Mouse (Mus musculus) small intestine, adult 2 months (tissue): ENCODE data around the gene Ptprh. TPM values are rescaled to one million over a fixed set of nuclear protein-coding genes. Genes with fewer than 3 reads are reported as not detected.
"Not testable (repeated sequence)": the region's sequence is repeated elsewhere in the genome, so short reads cannot be mapped to it uniquely, and the experiment has no call there.

Experiments used
- H3K27ac ChIP-seq: fragments of 200-500 bp; 2 replicates; pipeline ENCODE4 v1.5.1; 2012; ENCODE audit warnings: low read depth, low read length, control low read depth, inconsistent platforms; ENCODE audit not compliant: insufficient read depth
- H3K27me3 ChIP-seq: fragments of 200-500 bp; 2 replicates; pipeline ENCODE4 v1.6.1; 2012; ENCODE audit warnings: mild to moderate bottlenecking, moderate library complexity, low read length, inconsistent platforms; ENCODE audit not compliant: control insufficient read depth, insufficient read depth
- H3K36me3 ChIP-seq: fragments of 200-500 bp; 2 replicates; pipeline ENCODE4 v1.6.1; 2012; ENCODE audit warnings: mild to moderate bottlenecking, low read length, control low read depth, inconsistent platforms; ENCODE audit not compliant: control insufficient read depth, insufficient read depth
- H3K4me1 ChIP-seq: fragments of 200-500 bp; 2 replicates; pipeline ENCODE4 v1.6.1; 2012; ENCODE audit warnings: low read length, inconsistent platforms, mixed read lengths; ENCODE audit not compliant: control insufficient read depth, insufficient read depth, insufficient read length
- H3K4me3 ChIP-seq: fragments of 200-500 bp; 2 replicates; pipeline ENCODE4 v1.5.1; 2012; ENCODE audit warnings: low read depth, mild to moderate bottlenecking, control low read depth, inconsistent platforms, low read length, moderate library complexity
- CTCF ChIP-seq: fragments of 200-500 bp; IDR thresholded peaks from 2 replicates; pipeline ENCODE4 v1.5.1; 2012; ENCODE audit warnings: low read depth, mild to moderate bottlenecking, control low read depth, inconsistent platforms, low read length, moderate library complexity, mixed read lengths; ENCODE audit not compliant: insufficient replicate concordance, insufficient read length; ENCODE audit errors: extremely low read depth
- POLR2A ChIP-seq: fragments of 200-500 bp; IDR thresholded peaks from 2 replicates; pipeline ENCODE4 v1.6.1; 2012; ENCODE audit warnings: low read depth, mild to moderate bottlenecking, control low read depth, inconsistent platforms, low read length, moderate library complexity
- WGBS: fragments of 180-500 bp; shearing (Covaris S2); methylation state at CpG from one replicate; pipeline ENCODE4 v1.1.7; 2018; 5-methylcytosine and 5-hydroxymethylcytosine counted together
- polyA plus RNA-seq: library from polyadenylated mRNA; depleted of rRNA; stranded (reverse); fragments of >200 nt; gene quantifications from 2 replicates; pipeline ENCODE4 v1.2.3, GENCODE M21; 2012

Gene Ptprh
- polyA plus RNA-seq, 1 experiment, result 151 TPM

DNA sequence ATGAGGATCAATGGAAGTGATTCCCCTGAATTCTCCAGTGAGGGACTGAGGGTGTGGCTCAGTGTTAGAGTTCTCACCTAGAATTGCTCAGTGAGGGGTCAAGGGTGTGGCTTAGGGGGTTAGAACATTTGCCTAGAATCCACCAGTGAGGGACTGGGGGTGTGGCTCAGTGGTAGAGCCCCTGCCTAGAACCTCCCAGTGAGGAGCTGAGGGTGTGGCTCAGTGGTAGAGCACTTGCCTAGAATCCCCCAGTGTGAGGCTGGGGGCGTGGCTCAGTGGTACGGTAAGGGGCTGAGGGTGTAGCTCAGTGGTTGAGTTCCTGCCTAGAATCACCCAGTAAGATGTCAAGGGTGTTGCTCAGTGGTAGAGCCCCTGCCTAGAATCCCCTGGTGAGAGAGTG is 64.8 kb downstream of the Ptprh start:
- H3K4me1 ChIP-seq, result no peaks in the 10 kb centered on the region
- 71% methylated on average over 2 of the region's 2 CpGs for WGBS

GRCm38 (mm10) chr7:4537181-4537580 is 66.7 kb downstream of the Ptprh start:
- peaks cover 8% of the 10 kb centered on the region; the same call in 1 of the 2 replicates for H3K36me3 ChIP-seq
- no peak for TF ChIP-seq POLR2A
- no peak for TF ChIP-seq CTCF
- no peak overlapping the region for H3K27ac ChIP-seq
- no peaks in the 10 kb centered on the region; the same call in 1 of the 2 replicates for H3K4me1 ChIP-seq
- no peak overlapping the region for H3K4me3 ChIP-seq
- H3K27me3 ChIP-seq, result peaks cover 2% of the 10 kb centered on the region; the same call in 1 of the 2 replicates
- WGBS, result 53% methylated on average over 4 of the region's 4 CpGs

More for the DNA sequence above, 64.8 kb downstream of the Ptprh start:
- H3K27ac ChIP-seq, result no peak overlapping the region
- peaks cover 8% of the 10 kb centered on the region; the same call in 1 of the 2 replicates for H3K36me3 ChIP-seq
- peaks cover 2% of the 10 kb centered on the region; the same call in 1 of the 2 replicates for H3K27me3 ChIP-seq
- no peak overlapping the region for H3K4me3 ChIP-seq
- TF ChIP-seq CTCF (no peak), POLR2A (no peak)

DNA sequence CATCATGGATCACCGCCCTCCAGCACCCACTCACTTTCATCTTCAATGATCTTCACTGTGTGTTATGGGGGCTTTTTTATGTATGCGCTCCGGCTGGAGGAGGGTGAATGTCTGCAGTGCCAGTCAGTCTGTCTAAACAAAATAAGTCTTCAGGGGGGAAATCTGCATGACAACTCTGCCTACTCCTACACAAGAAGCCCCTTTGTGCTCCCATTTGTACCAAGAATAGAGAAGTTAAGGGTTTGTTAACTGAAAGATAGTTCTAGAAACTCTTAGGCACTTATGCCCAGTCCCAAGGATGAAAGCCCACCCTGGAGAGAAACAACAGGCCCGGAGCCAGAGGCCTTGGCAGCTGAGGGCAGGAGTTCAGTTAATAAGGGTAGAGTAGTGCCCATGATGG is 67.5 kb downstream of the Ptprh start:
- Histone ChIP-seq H3K27me3 (peaks cover 2% of the 10 kb centered on the region; the same call in 1 of the 2 replicates), H3K36me3 (peaks cover 7% of the 10 kb centered on the region; the same call in 1 of the 2 replicates), H3K27ac (no peak overlapping the region), H3K4me1 (peaks cover 2% of the 10 kb centered on the region), H3K4me3 (no peak overlapping the region)
- 87% methylated on average over 4 of the region's 4 CpGs for WGBS
- no peak for TF ChIP-seq CTCF
- TF ChIP-seq POLR2A, result no peak

- WGBS, result 3% methylated on average over 28 of the region's 28 CpGs
Measured at GRCm38 (mm10) chr7:4532005-4532729, 71.7 kb downstream of the Ptprh start, which contains the start of gene Dnaaf3. Gene Dnaaf3 (minus strand): TSS chr7:4532453.

DNA sequence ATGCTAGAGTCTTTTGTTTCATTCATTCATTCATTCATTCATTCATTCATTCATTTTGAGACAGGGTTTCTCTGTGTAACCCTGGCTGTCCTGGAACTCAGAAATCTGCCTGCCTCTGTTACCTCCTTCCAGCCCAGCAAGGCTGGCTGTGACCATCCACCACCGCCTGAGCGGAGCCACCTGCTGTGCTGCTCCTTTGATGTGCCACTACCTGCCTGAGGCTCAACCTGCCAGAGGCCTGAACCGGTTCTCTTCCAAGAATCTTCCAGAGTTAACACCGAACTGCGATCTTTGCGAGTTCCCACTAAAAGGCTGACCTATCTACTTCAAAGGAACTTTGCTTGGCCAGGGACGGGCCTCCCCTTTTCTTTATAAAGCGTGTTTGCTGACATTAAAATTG is 73.7 kb downstream of the Ptprh start:
- 33% methylated on average over 8 of the region's 8 CpGs for WGBS
- H3K4me3 ChIP-seq, H3K4me1 ChIP-seq, H3K27me3 ChIP-seq, H3K27ac ChIP-seq, H3K36me3 ChIP-seq: not testable (repeated sequence)

More at GRCm38 (mm10) chr7:4532005-4532729, 71.7 kb downstream of the Ptprh start, which contains the start of gene Dnaaf3:
- Histone ChIP-seq H3K27me3 (0 out of 2 replicates have a peak, but pooled peaks cover 2% of the 10 kb centered on the region), H3K27ac (no peak within 1 kb of the TSS), H3K4me3 (peak within 1 kb of the TSS; percentile 53), H3K4me1 (peaks cover 6% of the 10 kb centered on the region), H3K36me3 (no peaks in the 10 kb centered on the region)
- no peak for TF ChIP-seq POLR2A
- no peak for TF ChIP-seq CTCF

DNA sequence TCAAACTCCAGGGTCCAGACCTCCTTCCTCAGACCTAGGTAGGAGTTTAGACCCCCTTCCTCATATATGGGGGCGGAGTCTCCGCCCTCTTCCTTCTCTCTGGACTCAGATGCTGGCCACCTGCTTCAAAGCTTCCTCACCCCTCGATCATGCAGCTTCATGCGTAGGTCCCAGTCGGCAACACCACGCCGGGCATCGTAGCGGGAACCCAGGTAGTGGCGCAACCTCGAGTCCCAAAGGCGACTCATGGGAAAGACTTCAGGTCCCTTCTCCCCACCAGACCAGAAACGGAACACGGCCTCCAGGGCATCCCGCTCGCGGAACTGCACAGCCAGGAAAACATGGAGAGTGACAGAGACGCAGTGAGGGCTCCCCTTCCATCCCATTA is 76.5 kb downstream of the Ptprh start:
- WGBS, result 84% methylated on average over 18 of the region's 18 CpGs
- Histone ChIP-seq H3K4me3 (peak overlapping the region; percentile 7; the same call in 1 of the 2 replicates), H3K27me3 (no peaks in the 10 kb centered on the region), H3K36me3 (no peaks in the 10 kb centered on the region), H3K27ac (no peak overlapping the region), H3K4me1 (peaks cover 8% of the 10 kb centered on the region)
- TF ChIP-seq POLR2A (no peak), CTCF (no peak)
